Mouse (Mus musculus): Measurements from ENCODE around the gene Prap1. TPM values are rescaled to one million over a fixed set of nuclear protein-coding genes. Genes with fewer than 3 reads are reported as not detected.
A peak's percentile ranks its signal among the peaks of the same experiment; 100 is the strongest.
"Not testable (repeated sequence)": the region's sequence is repeated elsewhere in the genome, so short reads cannot be mapped to it uniquely, and the experiment has no call there.

Gene Prap1
- polyA plus RNA-seq, 1 experiment = 4.0 TPM

DNA sequence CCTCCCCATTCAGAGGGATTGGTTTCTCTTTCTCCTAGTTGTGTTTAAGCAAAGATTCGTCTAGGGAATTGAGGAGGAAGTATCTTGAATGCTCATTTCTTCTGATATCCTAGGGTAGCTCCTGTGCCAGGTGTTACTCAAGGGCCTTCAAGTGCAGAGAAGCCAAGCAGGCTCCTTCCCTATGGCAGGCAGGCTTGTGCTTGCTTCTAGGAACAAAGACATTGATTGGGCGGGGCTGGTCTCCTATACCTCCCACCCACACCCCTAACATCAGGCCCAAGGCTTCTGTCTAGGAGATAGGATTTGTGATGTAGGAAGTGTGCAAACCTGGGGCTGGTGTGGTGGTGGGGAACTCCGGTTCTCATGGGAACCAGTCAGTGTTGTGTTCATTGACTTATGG lies 33.7 kb downstream of the Prap1 start:
- no peak for DNase-seq (ENCODE audit: extremely low spot score in 1 of 2, low spot score in 1 of 2)

DNA sequence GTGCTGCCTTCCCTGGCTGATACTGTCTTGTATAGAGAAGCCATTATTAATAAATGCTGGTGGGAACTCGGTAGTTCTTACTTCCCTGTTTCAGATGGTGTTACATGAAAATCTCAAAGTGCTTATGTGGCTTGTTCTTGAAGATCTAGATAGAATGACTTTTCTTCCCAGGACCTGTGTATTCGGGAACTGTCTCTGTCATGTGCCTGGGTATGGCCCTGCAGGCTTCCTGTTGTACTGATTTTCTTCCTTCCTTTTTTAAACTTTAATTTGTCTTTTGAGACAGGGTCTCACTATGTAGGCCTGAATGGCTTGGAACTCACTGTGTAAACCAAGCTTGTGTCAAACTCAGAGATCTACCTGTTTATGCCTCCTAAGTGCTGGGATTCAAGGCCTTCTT lies 34.7 kb downstream of the Prap1 start:
- no peak for DNase-seq (ENCODE audit: extremely low spot score in 1 of 2, low spot score in 1 of 2)

DNA sequence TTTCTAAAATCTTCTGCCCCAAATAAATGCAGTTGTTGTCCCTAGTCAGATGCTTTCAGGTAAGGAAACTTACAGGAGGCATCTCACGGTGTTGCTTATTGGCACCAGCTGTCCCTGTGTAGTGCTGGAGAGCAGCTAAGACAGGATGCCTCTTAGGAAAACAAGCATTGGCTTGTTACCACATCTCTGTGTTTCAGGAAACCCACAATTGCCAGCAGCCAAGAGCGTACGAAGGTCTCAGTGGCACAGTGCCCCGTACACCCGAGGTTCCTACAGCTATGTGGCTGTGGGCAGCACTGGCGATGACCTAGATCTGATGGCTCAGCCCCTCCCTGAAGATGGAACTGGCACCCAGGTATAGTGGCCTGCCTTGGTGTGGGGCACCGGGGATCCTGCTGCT lies 39.0 kb downstream of the Prap1 start:
- not testable (repeated sequence) for DNase-seq (ENCODE audit: extremely low spot score in 1 of 2, low spot score in 1 of 2)

DNA sequence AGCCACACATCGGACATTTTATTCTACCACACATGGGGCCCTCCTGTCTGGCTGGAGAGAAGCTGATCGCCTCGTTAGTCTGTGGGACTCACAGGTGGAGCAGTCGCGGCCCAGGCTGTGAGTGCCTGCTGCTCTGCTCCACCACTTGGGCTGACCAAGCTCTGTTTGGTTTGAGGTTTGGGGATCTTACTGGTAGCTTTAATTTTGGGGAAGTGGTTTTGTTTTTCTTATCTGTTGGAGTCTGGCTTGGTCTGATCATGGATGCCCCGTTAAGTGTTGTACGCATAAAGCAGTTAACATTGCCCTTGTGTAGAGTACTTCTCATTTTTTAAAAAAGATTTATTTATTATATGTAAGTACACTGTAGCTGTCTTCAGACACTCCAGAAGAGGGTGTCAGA lies 40.8 kb downstream of the Prap1 start:
- not testable (repeated sequence) for DNase-seq (ENCODE audit: extremely low spot score in 1 of 2, low spot score in 1 of 2)

DNA sequence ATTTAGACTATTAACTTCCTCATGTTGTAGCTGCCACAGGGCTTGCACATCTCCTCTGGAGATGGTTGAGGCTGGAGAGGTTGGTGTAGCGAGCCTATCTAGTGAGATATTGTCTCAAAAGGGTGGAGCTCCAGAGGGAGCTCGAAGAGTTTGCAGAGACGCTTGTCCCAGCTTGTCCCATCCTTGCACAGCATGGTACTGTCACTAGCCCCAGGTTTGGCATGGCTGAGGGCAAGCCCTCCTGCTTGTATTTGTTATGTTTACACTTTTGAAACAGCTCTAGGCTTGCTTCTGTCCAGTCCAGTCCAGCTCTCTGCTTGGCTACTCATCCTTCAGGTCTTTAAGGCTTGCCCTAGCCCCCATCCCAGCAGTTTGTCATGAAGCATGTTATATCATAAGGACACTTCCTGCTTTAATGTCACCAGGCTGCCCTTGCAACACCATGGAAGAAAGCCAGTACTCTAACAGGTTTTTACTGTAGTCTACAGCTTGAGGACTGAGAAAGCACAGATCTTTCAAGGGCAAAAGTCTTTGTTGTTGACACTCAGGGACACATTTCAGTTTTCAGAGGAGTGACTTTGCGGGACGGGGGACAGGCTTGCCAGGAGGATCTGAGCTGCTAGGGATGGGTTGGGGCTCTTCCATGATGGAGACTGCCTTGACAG lies 42.0 kb downstream of the Prap1 start:
- DNase-seq (ENCODE audit: extremely low spot score in 1 of 2, low spot score in 1 of 2) = no peak

DNA sequence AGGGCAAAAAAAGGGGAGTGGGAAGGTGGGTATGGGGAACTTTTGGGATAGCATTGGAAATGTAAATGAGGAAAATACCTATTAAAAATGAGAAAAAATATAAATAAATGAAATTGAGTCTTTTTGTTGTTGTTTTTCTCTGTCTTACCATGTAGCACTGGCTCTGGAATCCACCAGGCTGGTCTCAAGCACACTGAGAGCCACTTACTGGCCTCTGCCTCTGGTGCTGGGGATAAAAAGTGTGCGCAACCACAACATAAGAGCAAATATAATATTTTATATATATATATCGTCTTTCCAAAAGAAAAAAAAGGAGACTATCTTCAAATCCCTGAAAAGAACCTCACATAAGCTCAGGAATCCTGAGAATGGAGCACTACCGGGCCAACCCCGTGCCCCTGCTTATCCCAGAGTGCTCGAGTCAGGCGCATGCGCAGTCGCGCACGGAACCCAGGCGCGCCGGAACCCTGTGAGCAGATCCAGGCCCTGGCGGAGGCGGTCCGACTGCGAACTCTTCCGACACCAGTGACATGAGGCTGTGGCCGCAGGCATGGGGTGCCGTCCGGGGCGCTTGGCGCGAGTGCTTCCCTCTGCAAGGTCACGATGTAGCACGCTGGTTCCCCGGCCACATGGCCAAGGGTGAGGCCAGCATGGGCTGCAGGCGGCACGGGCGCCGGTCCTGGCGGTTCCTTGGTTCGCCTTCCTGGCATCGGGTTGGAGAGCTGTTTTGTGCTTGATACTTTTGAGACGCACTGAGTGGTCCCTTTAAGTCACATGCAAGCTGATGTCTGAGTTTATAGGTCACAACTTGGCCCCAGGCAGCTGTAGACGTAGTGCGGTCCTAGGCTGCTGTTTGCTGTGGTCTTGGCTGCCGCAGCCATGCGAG lies 44.2 kb downstream of the Prap1 start, which contains the start of gene Mtg1:
Mtg1 (plus strand) TSS at position 430 of the 886 bp plus-strand sequence.
- peak; percentile 88 to 99 for DNase-seq (ENCODE audit: extremely low spot score in 1 of 2, low spot score in 1 of 2)

DNA sequence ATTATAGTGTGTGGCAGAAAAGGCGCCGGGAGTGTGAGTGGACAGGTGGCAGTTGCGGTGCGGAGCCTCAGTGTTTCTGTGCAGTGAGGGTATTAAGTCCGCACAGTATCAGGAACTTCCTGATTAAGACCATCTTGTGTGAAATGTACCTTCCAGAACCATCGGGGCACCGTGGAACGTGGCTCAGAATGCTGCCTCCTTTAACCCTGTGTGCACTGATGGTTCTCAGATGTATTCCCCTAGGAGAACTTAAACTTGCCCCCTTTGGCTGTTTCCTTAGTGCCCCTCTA lies 44.8 kb downstream of the Prap1 start:
- no peak for DNase-seq (ENCODE audit: extremely low spot score in 1 of 2, low spot score in 1 of 2)

DNA sequence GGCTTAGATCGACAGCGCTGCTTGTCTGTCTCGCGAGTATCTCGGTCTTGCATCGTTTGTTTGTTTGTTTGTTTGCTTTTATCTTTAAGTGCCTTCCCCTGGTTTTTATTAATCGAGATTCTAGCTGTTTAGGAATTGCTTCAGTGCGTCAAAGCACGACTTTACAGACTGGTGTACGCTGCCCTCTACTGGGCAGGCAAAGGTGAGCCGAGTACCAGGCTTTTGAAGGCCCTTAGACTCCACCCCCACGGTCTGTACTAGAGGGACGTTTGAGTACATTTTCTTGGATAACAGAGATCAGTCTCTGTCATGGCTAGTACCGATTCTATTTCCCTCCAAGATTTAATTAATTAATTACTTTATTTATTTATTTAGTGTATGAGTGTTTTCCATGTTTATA lies 48.2 kb downstream of the Prap1 start:
- peak in 1 of 2 experiments; percentile 76 for DNase-seq (ENCODE audit: extremely low spot score in 1 of 2, low spot score in 1 of 2)

DNA sequence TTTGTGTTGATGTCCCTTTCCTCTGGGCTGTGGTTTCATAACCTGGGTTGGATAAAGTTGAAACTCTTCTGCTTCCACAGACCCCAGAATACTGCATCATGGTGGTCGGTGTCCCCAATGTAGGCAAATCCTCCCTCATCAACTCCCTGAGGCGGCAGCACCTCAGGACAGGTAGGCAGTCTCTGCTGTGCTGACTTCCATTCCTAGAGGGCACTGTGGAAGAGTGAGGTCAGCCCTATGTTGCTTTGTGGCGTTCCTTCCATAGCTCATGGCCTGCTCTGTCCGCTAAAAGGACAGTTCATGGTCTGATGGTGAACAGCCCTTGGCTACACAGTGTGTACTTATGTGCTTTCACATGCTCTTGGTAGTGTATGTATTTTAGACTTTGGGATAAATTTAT lies 51.4 kb downstream of the Prap1 start:
- no peak for DNase-seq (ENCODE audit: extremely low spot score in 1 of 2, low spot score in 1 of 2)

Other genes starting within 250 kb of the Prap1 start
- gene Kndc1, start 198.7 kb upstream of the Prap1 start, polyA plus RNA-seq (2012; rRNA removed) = 29.7 and 30.9 TPM in 2 replicates
- 0.18 TPM in 1 of 2 replicates, not detected in the other for gene Utf1, start 149.6 kb upstream of the Prap1 start, polyA plus RNA-seq (2012; rRNA removed)
- gene 6430531B16Rik, start 114.6 kb upstream of the Prap1 start, polyA plus RNA-seq (2012; rRNA removed) = 1.0 and 1.2 TPM in 2 replicates
- gene Adam8, start 100.8 kb upstream of the Prap1 start, polyA plus RNA-seq (2012; rRNA removed) = 6.4 and 7.7 TPM in 2 replicates
- gene Zfp511, start 57.0 kb upstream of the Prap1 start, polyA plus RNA-seq (2012; rRNA removed) = 67.6 and 71.5 TPM in 2 replicates
- gene Tubgcp2, start 56.7 kb upstream of the Prap1 start, polyA plus RNA-seq (2012; rRNA removed) = 46.1 and 51.7 TPM in 2 replicates
- 0.17 and 0.28 TPM in 2 replicates for gene Msx3, start 44.3 kb upstream of the Prap1 start, polyA plus RNA-seq (2012; rRNA removed)
- gene Caly, start 10.8 kb upstream of the Prap1 start, polyA plus RNA-seq (2012; rRNA removed) = 468 and 504 TPM in 2 replicates
- gene Fuom, start 9.0 kb downstream of the Prap1 start, polyA plus RNA-seq (2012; rRNA removed) = 87.3 and 98.1 TPM in 2 replicates
- 3.7 and 5.0 TPM in 2 replicates for gene Paox, start 22.4 kb downstream of the Prap1 start, polyA plus RNA-seq (2012; rRNA removed)
- 62.3 and 72.0 TPM in 2 replicates for gene Echs1, start 23.1 kb downstream of the Prap1 start, polyA plus RNA-seq (2012; rRNA removed)
- 41.5 and 43.0 TPM in 2 replicates for gene Mtg1, start 44.2 kb downstream of the Prap1 start, polyA plus RNA-seq (2012; rRNA removed)
- 103 and 125 TPM in 2 replicates for gene Sprn, start 61.5 kb downstream of the Prap1 start, polyA plus RNA-seq (2012; rRNA removed)
- gene Olfr522, start 71.4 kb downstream of the Prap1 start, polyA plus RNA-seq (2012; rRNA removed) = not detected in 2 replicates
- 0.04 and 0.08 TPM in 2 replicates for gene Olfr523, start 79.8 kb downstream of the Prap1 start, polyA plus RNA-seq (2012; rRNA removed)
- gene Olfr524, start 112.6 kb downstream of the Prap1 start, polyA plus RNA-seq (2012; rRNA removed) = not detected in 2 replicates
- gene Cd163l1, start 124.9 kb downstream of the Prap1 start, polyA plus RNA-seq (2012; rRNA removed) = 0.17 and 0.24 TPM in 2 replicates
- 0.04 and 0.06 TPM in 2 replicates for gene 5830411N06Rik, start 153.9 kb downstream of the Prap1 start, polyA plus RNA-seq (2012; rRNA removed)
- not detected in 2 replicates for gene Olfr525, start 227.5 kb downstream of the Prap1 start, polyA plus RNA-seq (2012; rRNA removed)
- gene Olfr527, start 240.6 kb downstream of the Prap1 start, polyA plus RNA-seq (2012; rRNA removed) = 0.04 TPM in 1 of 2 replicates, not detected in the other

Data from frontal cortex, adult 2 months (tissue).